Mouse (Mus musculus) urinary bladder, adult 18-20 months (tissue): ENCODE results near the gene Cenpp.
"Not testable (repeated sequence)": the region's sequence is repeated elsewhere in the genome, so short reads cannot be mapped to it uniquely, and the experiment has no call there.

ENCODE experiments used
- DNase-seq, 2 experiments: peaks; one replicate each; pipeline ENCODE4 v3.0.0; 2022; ENCODE audit warnings: low spot score in 2 of 2, mixed read lengths in 2 of 2

The Cenpp gene

DNA sequence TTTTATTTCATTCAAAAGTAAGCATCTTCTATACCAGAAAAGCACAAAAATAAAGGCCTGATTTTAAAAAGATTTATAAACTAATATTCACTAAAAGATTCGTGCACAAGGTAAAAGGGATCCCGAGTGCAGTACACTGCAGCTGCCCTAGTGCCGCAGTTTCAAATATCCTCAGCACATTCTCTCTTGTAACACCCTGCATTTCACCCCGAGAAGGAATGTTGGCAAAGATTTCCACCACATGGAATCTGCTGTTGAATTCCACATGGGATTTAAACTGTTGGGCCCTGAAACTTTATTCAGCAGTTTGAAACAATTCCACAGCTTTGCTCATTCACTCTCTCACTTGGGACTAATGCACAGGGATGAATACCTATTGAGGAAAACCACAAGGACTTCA is 44.9 kb downstream of the Cenpp start, which contains the start of gene Ogn:
Gene Ogn, plus strand, starts transcription at position 333 of the 400 bp plus-strand sequence.
- peak in 1 of 2 experiments; percentile 22 for DNase-seq

DNA sequence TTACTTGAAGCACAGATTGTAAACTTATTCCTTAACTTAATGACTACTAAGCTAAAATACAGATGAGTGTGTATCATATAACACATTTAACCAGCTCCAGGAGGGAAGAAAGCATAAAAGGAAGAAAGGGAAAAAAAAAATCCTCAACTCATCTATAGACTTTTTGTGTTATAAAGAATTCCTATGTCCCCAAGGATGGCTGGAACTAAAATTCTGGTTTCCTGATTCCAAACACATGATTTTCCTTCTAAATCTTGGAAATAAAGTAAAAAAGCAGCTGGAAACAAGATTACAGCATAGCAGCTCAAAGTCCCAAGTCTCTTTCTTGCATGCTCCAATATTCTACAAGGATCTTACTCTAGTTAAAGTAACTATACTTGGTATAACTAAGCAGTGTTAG is 49.0 kb downstream of the Cenpp start:
- no peak for DNase-seq

DNA sequence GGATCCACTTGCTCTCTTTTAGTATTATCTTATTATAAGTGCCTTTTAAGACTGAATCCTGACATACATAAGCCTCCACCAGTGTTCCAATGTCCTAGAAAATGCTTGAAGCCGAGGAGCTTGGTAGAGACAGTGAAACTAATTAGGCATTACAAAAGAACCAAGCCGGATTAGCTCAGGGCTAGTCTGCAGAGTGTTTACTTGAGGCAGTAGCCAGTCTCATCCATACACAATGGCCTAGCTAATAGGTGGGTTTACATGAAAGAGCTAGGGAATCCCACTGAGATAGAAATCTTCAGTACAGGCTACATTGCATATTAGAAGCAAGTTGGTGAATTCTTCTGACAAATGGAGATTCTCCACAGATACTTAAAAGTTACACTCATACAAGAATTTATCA is 50.0 kb downstream of the Cenpp start:
- DNase-seq: not testable (repeated sequence)

DNA sequence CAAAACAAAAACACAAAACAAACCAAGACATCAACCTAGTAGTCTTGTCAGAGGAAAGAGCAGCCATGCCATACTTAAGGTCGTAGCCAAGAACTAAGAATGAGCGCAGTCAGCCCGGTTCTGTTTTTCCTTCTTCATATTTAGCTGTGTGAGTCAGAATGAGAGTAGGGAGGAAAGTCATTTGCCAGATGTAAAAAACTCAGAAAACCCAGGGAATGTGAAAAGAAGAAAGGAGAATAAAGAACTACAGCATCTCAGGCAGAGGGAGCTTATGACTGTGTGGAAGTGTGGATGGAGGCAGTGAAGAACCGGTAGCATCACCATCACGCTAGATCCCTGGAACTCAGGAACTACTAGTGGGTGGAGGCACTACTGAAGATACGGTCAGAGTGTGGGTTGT is 66.5 kb downstream of the Cenpp start:
- DNase-seq: no peak

DNA sequence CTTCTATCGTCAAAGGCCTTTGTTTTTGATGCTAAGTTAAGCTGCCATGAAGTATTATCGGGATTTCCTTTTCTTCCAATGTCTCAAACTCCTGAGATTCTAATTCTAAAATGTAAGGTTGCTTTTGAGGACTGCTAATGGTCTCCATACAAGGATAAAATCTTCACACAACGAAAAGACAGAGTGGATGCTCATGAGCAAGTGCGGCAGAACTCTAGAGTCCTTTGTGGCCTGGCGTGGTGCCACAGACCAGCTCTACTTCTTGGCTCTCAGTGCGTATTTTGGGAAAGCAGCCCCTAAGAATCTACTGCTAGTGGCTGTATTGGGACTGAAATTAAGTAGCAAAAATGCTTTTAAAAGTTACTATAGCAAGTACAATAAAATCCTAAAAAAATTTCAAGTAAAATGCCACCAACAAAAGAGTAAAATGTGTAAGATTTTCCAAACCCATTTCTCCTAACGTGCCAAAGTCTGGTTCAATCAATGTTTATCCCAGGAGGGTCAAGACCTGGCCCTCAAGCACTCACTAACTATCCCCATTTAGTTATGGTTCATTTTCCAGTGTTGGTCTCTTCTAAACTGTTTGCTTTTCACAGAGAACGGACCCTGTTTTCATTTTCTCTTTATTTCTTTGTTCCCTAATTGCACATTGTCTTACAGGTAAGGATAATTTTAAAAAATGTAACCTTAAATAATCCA is 68.1 kb downstream of the Cenpp start:
- no peak for DNase-seq

DNA sequence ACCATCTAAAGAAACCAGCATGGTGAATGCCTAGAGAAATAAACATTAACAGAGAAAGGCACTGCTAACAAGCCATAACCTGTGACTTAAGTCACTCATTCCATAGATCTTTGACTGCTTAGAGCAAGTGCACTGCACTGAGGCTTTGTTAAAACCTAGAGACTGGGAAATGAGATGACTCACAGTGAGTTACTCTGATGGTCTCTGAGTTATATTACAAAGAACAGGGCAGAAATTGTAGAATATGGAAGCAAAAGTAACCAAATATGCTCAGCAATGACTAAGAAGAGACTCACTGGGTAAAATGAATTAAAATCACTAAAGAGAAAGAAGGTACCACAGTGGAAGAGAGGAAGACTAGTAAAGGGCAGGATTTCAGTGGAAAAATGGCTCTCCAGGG is 68.7 kb downstream of the Cenpp start:
- no peak for DNase-seq

DNA sequence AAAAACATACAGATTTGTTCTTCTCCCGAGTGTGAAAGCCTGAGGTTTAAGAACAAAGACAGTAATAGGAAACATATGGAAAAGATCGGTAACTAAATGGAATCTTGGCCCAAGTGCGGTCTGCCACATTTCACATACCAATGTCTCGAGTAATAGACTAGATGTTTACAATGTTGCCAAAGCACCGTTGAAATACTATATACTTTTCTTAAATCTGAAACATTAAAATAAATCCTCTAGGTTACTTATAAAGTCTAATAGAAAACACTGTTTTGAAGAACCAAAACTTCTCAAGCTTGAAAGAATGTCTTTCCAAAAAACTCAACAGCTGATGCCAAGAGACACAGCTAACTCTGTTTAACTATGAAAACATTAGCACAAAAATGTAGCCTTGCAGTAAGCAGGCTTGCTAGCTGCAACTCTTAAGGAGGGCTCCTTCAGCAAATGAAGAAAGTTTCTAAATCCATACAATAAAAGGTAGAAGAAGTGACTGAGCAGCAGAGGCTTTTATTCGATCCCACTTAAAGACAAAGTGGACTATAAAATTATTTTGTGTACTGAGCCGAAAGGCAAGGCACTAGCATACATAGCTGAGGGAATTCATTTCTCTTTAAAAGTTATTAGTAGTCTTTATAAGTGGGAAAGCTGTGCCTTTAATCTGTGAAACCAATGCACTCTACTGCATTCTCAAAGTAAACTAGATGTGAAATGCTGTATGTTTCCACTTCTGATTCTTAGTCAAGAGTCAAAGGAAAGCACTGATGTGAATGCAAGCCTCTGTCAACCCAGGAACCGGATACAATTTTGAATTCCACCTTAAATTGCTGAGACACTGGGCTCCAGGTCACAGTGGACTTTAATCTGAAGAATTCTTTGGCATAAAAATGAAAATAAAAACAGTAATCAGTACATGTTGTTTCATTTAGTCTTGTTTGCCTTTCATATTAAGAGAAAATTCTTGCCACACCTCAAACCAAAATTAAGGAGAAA is 70.7 kb downstream of the Cenpp start, which contains the start of gene Omd:
Gene Omd, plus strand, starts transcription at position 922 of the 990 bp plus-strand sequence.
- DNase-seq: no peak

DNA sequence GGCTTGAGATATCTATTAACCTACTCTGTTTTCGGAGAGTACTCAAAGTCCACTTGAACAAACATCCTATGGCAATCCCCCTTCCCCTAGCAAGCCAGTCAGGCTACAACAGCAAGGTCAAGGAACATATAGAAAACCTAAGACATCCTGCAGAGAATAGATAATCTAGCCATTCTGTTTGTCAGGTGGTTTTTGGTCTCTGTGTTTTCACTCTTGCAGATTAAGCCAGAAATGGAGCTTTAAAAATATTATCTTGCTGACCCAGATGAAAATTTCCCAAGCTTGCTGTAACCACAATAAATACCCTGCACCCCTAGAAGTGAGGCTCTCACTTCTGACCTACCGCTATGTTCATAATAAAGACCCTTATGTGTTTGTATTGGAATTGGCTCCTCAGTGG is 81.2 kb downstream of the Cenpp start:
- DNase-seq: no peak

DNA sequence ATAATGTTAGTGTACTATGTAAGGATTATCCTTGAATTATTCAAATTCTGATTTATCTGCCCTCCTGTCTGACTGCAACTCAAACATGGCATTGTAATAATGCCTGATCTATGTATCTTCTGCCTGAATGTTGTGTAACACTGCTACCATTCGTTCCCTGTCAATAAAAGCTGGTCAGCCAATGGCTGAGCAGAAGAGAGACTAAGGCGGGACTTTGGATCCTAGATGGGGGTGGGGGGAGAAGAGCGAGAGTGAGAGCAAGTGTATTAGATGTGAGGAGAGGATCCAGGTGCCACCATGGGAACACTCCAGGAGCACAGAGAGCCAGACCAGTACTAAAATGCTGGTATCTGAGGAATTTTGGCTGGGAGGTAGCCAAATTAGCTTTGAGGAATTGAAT is 82.2 kb downstream of the Cenpp start:
- no peak for DNase-seq

DNA sequence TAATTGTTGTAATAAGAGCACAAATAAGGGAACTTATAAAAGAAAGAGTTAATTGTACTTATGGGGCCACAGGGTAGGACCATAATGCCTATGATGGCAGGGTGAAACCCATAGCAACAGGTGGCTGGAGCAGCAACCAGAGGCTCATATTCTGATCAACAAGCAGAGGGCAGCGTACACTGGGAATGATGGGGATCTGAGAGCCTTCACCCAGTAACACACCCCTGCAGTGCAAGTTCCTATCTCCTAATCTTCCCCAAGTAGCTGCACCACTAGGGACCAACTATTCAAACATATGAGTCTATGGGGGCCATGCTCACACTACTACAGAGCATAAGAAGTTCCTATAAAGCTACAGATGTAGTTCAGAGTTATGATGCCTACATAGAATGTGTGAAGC is 88.2 kb downstream of the Cenpp start:
- no peak for DNase-seq

DNA sequence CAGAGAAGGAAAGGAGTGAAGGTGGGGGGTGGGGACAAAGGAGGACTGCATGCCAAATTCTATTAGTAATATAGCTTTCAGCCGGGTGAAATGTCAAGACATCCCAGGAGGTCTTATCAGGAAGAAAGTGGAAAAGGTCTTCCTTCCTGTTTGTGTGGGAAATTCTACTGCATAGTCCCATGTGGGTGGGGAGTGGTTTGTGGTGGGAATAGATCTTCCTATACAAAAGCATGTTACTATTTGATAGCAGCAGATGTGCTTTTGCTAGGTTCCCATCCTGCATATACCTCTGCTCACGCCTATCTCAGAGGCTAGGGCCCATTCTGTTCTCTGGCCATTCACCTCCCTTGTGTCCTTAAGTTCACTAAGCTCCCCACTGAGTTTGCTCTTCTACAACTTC is 91.7 kb downstream of the Cenpp start:
- no peak for DNase-seq

DNA sequence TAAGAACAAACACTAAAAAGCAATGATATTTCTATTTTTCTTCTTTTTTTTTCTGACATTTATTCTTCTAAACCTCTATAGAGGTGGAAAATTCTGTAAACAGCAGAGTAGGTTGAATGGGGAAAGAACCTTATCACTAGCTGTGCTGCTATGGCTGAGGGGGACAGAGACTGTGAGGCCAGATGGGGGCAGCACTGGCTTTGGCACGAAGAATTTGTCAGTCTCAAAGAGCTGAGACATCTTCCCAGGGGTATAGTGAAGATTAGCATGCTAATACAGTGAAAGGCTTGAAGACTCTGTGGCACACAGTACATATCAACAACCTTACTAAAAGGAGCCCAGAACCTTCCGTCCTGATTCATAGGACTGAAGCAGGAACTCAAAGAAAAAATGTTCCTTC is 93.4 kb downstream of the Cenpp start:
- no peak for DNase-seq

DNA sequence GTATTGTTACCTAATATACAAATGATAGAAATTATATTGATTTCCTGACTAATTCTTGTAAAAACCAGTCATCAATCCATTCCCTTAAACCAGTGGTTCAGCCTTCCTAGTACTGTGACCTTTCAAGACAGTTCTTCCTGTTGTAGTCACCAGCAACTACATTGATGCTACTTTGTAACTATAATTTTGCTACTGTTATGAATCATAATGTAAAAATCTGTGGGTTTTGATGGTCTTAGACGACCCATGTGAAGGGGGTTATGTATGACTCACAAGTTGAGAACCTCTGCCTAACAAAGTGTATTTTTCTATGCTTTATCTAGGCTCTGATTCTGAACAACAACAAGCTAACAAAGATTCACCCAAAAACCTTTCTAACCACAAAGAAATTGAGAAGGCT is 95.7 kb downstream of the Cenpp start:
- DNase-seq: no peak

DNA sequence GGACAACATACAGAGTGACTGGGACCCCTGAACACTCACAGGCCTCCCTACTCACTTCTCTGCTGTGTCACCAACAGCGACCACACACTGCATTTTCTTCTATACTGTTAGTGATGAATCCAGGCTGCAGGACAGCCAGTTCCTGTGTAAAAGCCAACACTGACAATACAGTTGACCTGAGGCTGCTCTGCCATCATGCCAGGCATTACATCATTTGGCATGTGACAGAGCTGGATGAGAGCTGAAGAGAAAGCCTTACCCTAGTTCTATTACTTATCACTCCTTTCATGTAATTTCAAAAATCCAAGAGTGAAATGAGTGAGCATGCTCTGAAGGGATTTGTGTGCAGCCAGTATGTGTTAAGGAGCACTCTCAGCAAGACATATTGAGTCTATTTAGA is 96.4 kb downstream of the Cenpp start:
- no peak for DNase-seq

DNA sequence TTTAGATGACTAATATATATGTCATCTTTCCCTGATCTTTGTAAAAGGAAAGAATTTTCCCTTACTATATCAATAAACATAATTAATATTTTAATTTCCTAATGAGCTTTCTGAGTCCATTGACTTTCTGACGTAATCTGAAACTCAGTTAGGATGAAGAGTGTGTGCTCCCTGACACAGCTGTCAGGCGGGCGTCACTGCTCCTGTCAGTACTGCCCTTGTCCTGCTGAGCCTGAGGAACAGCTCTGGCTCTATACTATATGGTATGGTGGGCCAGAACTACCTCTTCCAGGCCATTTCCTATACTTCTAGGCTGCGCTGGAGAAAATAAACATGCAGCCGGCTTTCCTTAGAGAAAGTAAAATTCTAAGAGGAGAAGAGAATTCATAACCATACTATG is 98.1 kb downstream of the Cenpp start:
- DNase-seq: no peak

DNA sequence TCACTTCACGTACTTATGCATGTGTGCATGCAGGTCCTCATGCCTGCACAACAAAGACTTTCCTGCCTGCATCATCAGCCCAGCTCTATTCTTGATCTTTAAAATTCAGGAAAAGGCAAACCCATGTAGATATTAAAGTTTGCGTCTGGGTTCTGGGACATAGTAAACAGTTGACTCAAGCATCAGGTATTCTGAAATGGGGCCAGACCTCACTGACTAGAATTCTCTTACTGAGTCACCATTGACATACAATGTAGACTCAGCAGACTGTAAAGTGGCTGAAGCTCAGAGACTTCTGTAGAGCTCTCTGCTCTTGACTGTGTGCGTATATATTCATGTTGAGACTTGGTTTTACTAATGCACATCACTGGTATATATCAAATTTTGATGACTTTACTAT is 103.0 kb downstream of the Cenpp start:
- DNase-seq: no peak

DNA sequence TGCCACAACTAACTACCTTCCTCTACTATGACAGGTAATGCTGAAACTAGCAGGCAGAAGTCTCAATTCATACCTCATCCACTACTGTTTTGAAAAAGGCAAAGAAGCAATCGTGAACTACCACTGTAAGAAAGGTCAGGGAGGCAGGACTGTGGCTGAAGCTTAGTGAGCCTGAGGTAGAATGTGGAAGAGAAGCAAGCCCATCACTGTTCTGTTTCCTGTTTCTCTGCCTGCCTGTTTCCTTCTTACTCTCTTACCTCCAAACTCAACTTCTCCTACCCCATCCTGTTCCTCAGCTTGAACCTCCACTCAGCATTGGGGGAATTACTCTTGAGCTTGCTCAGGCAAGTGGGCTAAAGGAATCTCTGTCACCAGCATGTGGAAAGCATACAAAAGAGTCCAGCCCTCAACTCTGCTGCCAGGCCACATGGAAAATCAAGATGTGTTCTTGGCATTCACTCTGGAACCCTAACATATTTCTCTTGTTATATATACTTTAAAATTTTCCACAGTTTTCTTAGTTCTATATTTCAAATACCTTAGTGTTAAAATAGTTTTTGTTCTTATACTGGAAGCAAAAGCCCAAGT is 104.9 kb downstream of the Cenpp start:
- DNase-seq: no peak

DNA sequence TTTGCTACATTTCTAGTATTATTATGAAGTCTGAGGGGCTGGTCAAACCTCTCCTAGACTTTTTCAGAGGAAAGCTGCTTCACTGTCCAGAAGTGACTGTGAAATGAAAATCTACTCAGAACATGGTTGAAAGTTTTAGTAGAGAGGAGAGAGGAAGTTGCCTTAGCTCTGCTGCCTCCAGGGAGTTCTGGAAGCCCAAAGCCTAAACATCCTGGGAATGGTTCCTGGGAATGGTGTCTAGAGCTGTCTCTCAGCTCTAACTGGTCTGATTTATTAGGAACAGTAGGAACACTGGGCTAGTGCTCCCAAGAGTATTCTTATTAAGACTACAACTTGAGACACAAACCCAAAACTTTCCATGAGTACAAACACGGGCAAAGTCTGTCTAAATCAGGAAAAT is 106.1 kb downstream of the Cenpp start:
- DNase-seq: no peak

DNA sequence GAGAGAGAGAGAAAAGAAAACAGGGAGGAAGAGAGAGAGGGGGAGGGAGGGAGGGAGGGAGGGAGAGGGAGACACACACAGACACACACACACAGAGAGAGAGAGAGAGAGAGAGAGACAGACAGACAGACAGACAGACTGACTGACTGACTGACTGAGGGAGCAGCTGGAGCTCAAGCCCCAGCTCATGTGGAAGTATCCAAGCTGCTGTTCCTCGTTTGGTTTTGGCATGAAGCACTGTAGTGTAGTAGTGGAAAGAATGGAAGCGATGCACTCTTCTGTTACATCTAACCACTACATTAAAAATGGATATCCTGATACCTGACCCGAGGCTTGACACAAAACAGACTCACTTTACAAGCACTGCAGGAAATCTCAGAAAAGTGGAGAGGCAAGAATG is 106.9 kb downstream of the Cenpp start:
- DNase-seq: no peak

DNA sequence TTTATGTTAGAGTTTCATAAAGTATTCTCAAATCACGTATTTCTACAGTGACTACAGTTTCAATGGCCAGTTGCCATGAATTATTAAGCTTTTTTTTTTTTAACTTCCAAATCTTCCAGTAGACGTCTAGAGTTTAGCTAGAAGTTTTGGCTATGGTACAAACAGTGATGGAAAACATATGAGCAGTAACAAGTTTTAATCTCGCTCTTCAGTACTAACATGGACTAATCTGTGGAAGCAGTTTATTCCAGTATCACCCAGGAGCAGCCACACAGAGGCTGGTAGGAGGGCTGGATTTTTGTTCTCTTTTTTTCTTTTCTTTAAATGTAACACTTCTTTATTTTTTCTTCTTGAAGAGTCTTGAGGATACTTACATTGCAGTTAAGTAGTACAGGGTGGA is 108.3 kb downstream of the Cenpp start, which contains the start of gene Aspn:
Gene Aspn, plus strand, starts transcription at position 165 of the 400 bp plus-strand sequence.
- no peak for DNase-seq

DNA sequence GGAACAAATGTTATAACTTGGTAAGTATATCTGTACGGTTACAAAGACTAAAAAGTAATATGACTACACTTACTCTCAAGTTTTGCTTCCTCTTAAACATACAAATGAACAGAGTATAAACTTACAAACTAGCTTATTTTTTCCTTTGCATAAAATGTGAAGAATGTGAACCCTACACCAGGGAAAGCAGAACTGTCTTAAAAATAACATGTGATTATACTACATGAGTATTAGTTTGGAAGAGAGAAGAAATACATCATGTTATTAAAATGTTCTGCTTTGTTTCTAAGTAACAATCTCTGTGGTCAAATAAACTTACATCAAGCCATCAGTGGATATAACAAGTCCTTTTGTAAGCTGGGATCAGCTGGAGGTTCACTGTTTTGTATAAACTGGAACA is 113.9 kb downstream of the Cenpp start:
- DNase-seq: no peak

DNA sequence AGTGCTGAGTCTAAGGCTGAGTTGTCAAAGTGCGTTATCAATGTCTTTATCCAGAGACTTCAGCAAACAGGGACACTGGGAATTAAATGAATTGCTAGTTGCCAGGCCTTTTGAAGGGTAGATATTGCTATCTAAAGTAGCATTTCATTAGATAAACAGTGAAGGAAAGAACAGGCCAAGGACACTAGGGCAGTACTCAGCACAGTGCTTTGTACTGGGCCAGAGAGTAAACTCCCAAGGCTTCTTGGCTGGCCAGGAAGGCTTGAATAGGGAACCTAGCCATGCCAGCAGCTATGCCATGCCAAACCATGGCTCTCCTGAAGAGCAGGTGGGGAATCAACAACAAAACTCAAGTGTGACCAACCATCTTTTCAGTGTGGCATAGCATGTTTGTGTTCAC is 115.6 kb downstream of the Cenpp start:
- DNase-seq: no peak
